In the genomic region with DNA sequence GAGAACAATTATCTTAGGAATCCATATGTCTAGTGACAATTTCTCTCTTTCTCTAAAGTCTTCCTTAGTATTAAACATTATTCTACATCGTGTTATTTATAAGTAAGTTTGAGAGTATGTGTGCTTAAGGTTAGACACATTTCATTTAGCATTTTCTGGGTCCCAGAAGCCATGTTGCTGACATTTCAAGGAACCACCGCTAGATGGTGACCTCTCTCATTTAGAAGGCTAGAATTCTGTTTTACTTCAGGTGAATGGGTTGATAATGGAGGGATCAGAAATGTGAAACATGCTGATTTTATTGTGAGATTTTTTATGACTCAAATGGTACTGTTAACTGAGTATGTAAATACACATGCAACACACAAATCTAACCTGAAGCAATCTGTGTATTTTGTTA, we compare ENCODE assay signal across 10 mouse cellular contexts.
DNase-seq lines count a peak whose midpoint lies in the region; ATAC-seq and TF ChIP-seq lines count a peak whose summit lies in the region.
"Had no signal": no experiment of that assay in that cellular context is flagged by ENCODE, and none has a peak within 500 bp of the region (broad histone marks: within the 10 kb centered on the region; RNA-seq: fewer than 3 reads in every experiment).

No protein-coding gene starts in this region.

- H3K27me3 ChIP-seq in intestine, postnatal 0 days (replicated peaks; ENCODE audit: control insufficient read depth, insufficient read depth, low read length): no peaks in the 10 kb centered on the region
- no peaks in the 10 kb centered on the region for H3K27me3 ChIP-seq in intestine, embryonic 16.5 days (replicated peaks; ENCODE audit: control insufficient read depth, insufficient read depth, low read length)
- H3K27me3 ChIP-seq: embryonic facial prominence, embryonic 15.5 days; heart, embryonic 15.5 days had no signal

- H3K4me3 ChIP-seq in intestine, postnatal 0 days (ENCODE audit: low read depth, low read length): no peak overlapping the region
- no peak overlapping the region for H3K4me3 ChIP-seq in intestine, embryonic 16.5 days (ENCODE audit: low read length)
- H3K4me3 ChIP-seq: embryonic facial prominence, embryonic 15.5 days; heart, embryonic 15.5 days had no signal

- WGBS in intestine, postnatal 0 days: 10% methylated on average over 2 of the region's 2 CpGs
- 6% methylated on average over 2 of the region's 2 CpGs for WGBS in intestine, embryonic 16.5 days

- no peak overlapping the region for H3K9ac ChIP-seq in intestine, postnatal 0 days (ENCODE audit: low read depth, low read length)
- H3K9ac ChIP-seq in intestine, embryonic 16.5 days (ENCODE audit: low read depth, low read length): no peak overlapping the region
- H3K9ac ChIP-seq: embryonic facial prominence, embryonic 15.5 days; heart, embryonic 15.5 days had no signal

- H3K9me3 ChIP-seq in intestine, postnatal 0 days (ENCODE audit: control insufficient read depth): no peaks in the 10 kb centered on the region
- no peaks in the 10 kb centered on the region for H3K9me3 ChIP-seq in intestine, embryonic 16.5 days (ENCODE audit: control insufficient read depth, low read length)
- H3K9me3 ChIP-seq: embryonic facial prominence, embryonic 15.5 days; heart, embryonic 15.5 days had no signal

- DNase-seq in right cerebral cortex, adult 18-20 months: peak; percentile 5
- no peak for DNase-seq in right cerebral cortex, postnatal 25 days
- peak; percentile 34 for DNase-seq in adipocyte (ENCODE audit: low spot score)
- DNase-seq in retina, embryonic 14.5 days (ENCODE audit: low spot score): peak; percentile 57
- DNase-seq in gastrocnemius, adult 18-20 months (ENCODE audit: low spot score): no peak

- ATAC-seq in intestine, postnatal 0 days: no peak
- ATAC-seq in intestine, embryonic 16.5 days: no peak

- no peak overlapping the region for H3K27ac ChIP-seq in intestine, postnatal 0 days (ENCODE audit: low read depth, low read length)
- H3K27ac ChIP-seq in intestine, embryonic 16.5 days (ENCODE audit: low read length): no peak overlapping the region
- H3K27ac ChIP-seq: embryonic facial prominence, embryonic 15.5 days; heart, embryonic 15.5 days; macrophage had no signal

- TF ChIP-seq CTCF in intestine, postnatal 0 days (IDR thresholded peaks at IDR 0.05; ENCODE audit: low read depth): peak; percentile 60

- no peaks in the 10 kb centered on the region for H3K4me1 ChIP-seq in intestine, postnatal 0 days (replicated peaks; ENCODE audit: control insufficient read depth, insufficient read depth, low read length)
- no peaks in the 10 kb centered on the region for H3K4me1 ChIP-seq in intestine, embryonic 16.5 days (ENCODE audit: control insufficient read depth, insufficient read depth, low read length)
- H3K4me1 ChIP-seq: embryonic facial prominence, embryonic 15.5 days; heart, embryonic 15.5 days had no signal

- H3K4me2 ChIP-seq in intestine, postnatal 0 days (replicated peaks; ENCODE audit: low read depth): no peak overlapping the region
- no peak overlapping the region for H3K4me2 ChIP-seq in intestine, embryonic 16.5 days (ENCODE audit: low read depth, low read length)
- H3K4me2 ChIP-seq: embryonic facial prominence, embryonic 15.5 days; heart, embryonic 15.5 days had no signal

- no peaks in the 10 kb centered on the region for H3K36me3 ChIP-seq in intestine, postnatal 0 days (ENCODE audit: control insufficient read depth, insufficient read depth)
- no peaks in the 10 kb centered on the region for H3K36me3 ChIP-seq in intestine, embryonic 16.5 days (ENCODE audit: control insufficient read depth, insufficient read depth, low read length)
- H3K36me3 ChIP-seq: embryonic facial prominence, embryonic 15.5 days; heart, embryonic 15.5 days had no signal

Comparison
In these comparisons a context has a peak if more than half of its experiments do, and no peak if none do; other contexts are left out.
1. DNase-seq: peak in right cerebral cortex, adult 18-20 months (single experiment), adipocyte (single experiment) and retina, embryonic 14.5 days (single experiment); none in right cerebral cortex, postnatal 25 days (single experiment) and gastrocnemius, adult 18-20 months (single experiment).